Mouse (Mus musculus): ENCODE measurements around the gene Abtb2. TPM values are rescaled to one million over a fixed set of nuclear protein-coding genes. Genes with fewer than 3 reads are reported as not detected.

Gene Abtb2
- total and polyA plus RNA-seq, 3 experiments: 0.12 to 0.13 TPM; not detected in 1

GRCm38 (mm10) chr2:103600165-103600891 lies 34.2 kb downstream of the Abtb2 start:
- H3K9me3 ChIP-seq (replicated peaks; ENCODE audit: insufficient read depth, low read length): no peaks in the 10 kb centered on the region
- H3K27ac ChIP-seq (ENCODE audit: control insufficient read depth, low read depth, low read length): no peak overlapping the region
- H3K4me1 ChIP-seq (ENCODE audit: control insufficient read depth in 1 of 2, insufficient read depth in 2 of 2, low read length in 2 of 2): peaks cover 0 to 6% of the 10 kb centered on the region in 2 experiments; a peak in 1 of 4 replicates
- H3K9ac ChIP-seq (ENCODE audit: control insufficient read depth, low read depth, low read length, poor library complexity, severe bottlenecking): no peak overlapping the region
- H3K36me3 ChIP-seq (ENCODE audit: control insufficient read depth in 1 of 2, insufficient read depth in 2 of 2, low read length in 2 of 2): peaks cover 0 to 3% of the 10 kb centered on the region in 2 experiments; a peak in 1 of 4 replicates
- DNase-seq (ENCODE audit: low read depth, low spot score): peak; percentile 48
- H3K4me3 ChIP-seq (ENCODE audit: control insufficient read depth in 1 of 2, insufficient read depth in 1 of 2, low read depth in 2 of 2, low read length in 2 of 2): no peak overlapping the region
- H3K79me2 ChIP-seq (ENCODE audit: control insufficient read depth, insufficient read depth, low read length, poor library complexity): no peaks in the 10 kb centered on the region
- no peak for TF ChIP-seq HCFC1 (IDR thresholded peaks at IDR 0.05; ENCODE audit: low read depth, low read length)
- no peak for TF ChIP-seq ZMIZ1 (IDR thresholded peaks at IDR 0.05; ENCODE audit: low read depth, low read length)
- TF ChIP-seq MAX (IDR thresholded peaks at IDR 0.05; ENCODE audit: low read length): 0 out of 2 replicates have a peak, but pooled peaks have one; percentile 8
- no peak for TF ChIP-seq POLR2AphosphoS2 (IDR thresholded peaks at IDR 0.05; ENCODE audit: low read length)
- 0 out of 4 replicates have a peak, but pooled peaks of 1 of the 2 experiments have one; percentile 3 for TF ChIP-seq EP300 (IDR thresholded peaks at IDR 0.05; ENCODE audit: low read depth in 1 of 2, low read length in 2 of 2)
- no peak for TF ChIP-seq SIN3A (IDR thresholded peaks at IDR 0.05; ENCODE audit: low read length)
- no peak for TF ChIP-seq GATA1 (IDR thresholded peaks at IDR 0.05; ENCODE audit: low read depth, low read length)
- no peak for TF ChIP-seq MAZ (IDR thresholded peaks at IDR 0.05; ENCODE audit: low read depth, low read length)
- TF ChIP-seq MYB (IDR thresholded peaks at IDR 0.05; ENCODE audit: low read depth, low read length): no peak
- no peak for TF ChIP-seq MXI1 (IDR thresholded peaks at IDR 0.05; ENCODE audit: low read depth, low read length)
- TF ChIP-seq ETS1 (IDR thresholded peaks at IDR 0.05; ENCODE audit: low read depth, low read length): no peak
- no peak for TF ChIP-seq CHD1 (IDR thresholded peaks at IDR 0.05; ENCODE audit: low read depth, low read length)
- no peak for TF ChIP-seq TBP (IDR thresholded peaks at IDR 0.05; ENCODE audit: low read depth, low read length)
- TF ChIP-seq ELF1 (IDR thresholded peaks at IDR 0.05; ENCODE audit: low read depth, low read length): no peak
- TF ChIP-seq KAT2A (conservative IDR thresholded peaks at IDR 0.05; ENCODE audit: low read depth, low read length): no peak
- H3K27me3 ChIP-seq (ENCODE audit: control insufficient read depth in 1 of 2, insufficient read depth in 2 of 2, low read length in 2 of 2): peaks cover 0 to 2% of the 10 kb centered on the region in 2 experiments; a peak in 1 of 4 replicates

GRCm38 (mm10) chr2:103601126-103601525 lies 35.0 kb downstream of the Abtb2 start:
- Histone ChIP-seq H3K79me2 (ENCODE audit: control insufficient read depth, insufficient read depth, low read length, poor library complexity) (no peaks in the 10 kb centered on the region), H3K36me3 (ENCODE audit: control insufficient read depth in 1 of 2, insufficient read depth in 2 of 2, low read length in 2 of 2) (peaks cover 0 to 6% of the 10 kb centered on the region in 2 experiments; a peak in 2 of 4 replicates), H3K4me3 (ENCODE audit: control insufficient read depth in 1 of 2, insufficient read depth in 1 of 2, low read depth in 2 of 2, low read length in 2 of 2) (no peak overlapping the region), H3K4me1 (ENCODE audit: control insufficient read depth in 1 of 2, insufficient read depth in 2 of 2, low read length in 2 of 2) (peaks cover 0 to 9% of the 10 kb centered on the region in 2 experiments; a peak in 2 of 4 replicates), H3K9me3 (replicated peaks; ENCODE audit: insufficient read depth, low read length) (no peaks in the 10 kb centered on the region), H3K27me3 (ENCODE audit: control insufficient read depth in 1 of 2, insufficient read depth in 2 of 2, low read length in 2 of 2) (peaks cover 0 to 2% of the 10 kb centered on the region in 2 experiments; a peak in 1 of 4 replicates), H3K27ac (ENCODE audit: control insufficient read depth, low read depth, low read length) (no peak overlapping the region), H3K9ac (ENCODE audit: control insufficient read depth, low read depth, low read length, poor library complexity, severe bottlenecking) (no peak overlapping the region)
- DNase-seq (ENCODE audit: low read depth, low spot score): no peak
- no peak for TF ChIP-seq CTCF (IDR thresholded peaks at IDR 0.05 in 2 of 3, conservative IDR thresholded peaks at IDR 0.05 in 1 of 3; ENCODE audit: control insufficient read depth in 1 of 3, insufficient read depth in 1 of 3, low read depth in 2 of 3, low read length in 3 of 3, poor library complexity in 1 of 3, severe bottlenecking in 1 of 3)
- no peak for TF ChIP-seq ZC3H11A (IDR thresholded peaks at IDR 0.05; ENCODE audit: low read depth, low read length)
- no peak for TF ChIP-seq ETS1 (IDR thresholded peaks at IDR 0.05; ENCODE audit: low read depth, low read length)
- no peak for TF ChIP-seq GATA1 (IDR thresholded peaks at IDR 0.05; ENCODE audit: low read depth, low read length)
- TF ChIP-seq HCFC1 (IDR thresholded peaks at IDR 0.05; ENCODE audit: low read depth, low read length): no peak
- TF ChIP-seq TBP (IDR thresholded peaks at IDR 0.05; ENCODE audit: low read depth, low read length): no peak
- TF ChIP-seq MAZ (IDR thresholded peaks at IDR 0.05; ENCODE audit: low read depth, low read length): no peak
- no peak for TF ChIP-seq UBTF (IDR thresholded peaks at IDR 0.05; ENCODE audit: borderline replicate concordance, insufficient read depth, low read depth, low read length)
- no peak for TF ChIP-seq CHD2 (IDR thresholded peaks at IDR 0.05; ENCODE audit: low read length)
- TF ChIP-seq CHD1 (IDR thresholded peaks at IDR 0.05; ENCODE audit: low read depth, low read length): no peak
- TF ChIP-seq POLR2AphosphoS2 (IDR thresholded peaks at IDR 0.05; ENCODE audit: low read length): no peak
- TF ChIP-seq BHLHE40 (IDR thresholded peaks at IDR 0.05; ENCODE audit: borderline replicate concordance, low read depth, low read length): no peak
- no peak for TF ChIP-seq ZNF384 (IDR thresholded peaks at IDR 0.05; ENCODE audit: low read depth, low read length)
- TF ChIP-seq POLR2A (IDR thresholded peaks at IDR 0.05; ENCODE audit: control insufficient read depth in 1 of 2, insufficient read depth in 1 of 2, low read depth in 1 of 2, low read length in 2 of 2, poor library complexity in 1 of 2): no peak

Data from MEL (cell line).